Mouse (Mus musculus): ENCODE measurements around the gene Castor2. TPM values are rescaled to one million over a fixed set of nuclear protein-coding genes. Genes with fewer than 3 reads are reported as not detected.

Gene Castor2
- total RNA-seq (2014; rRNA removed; ENCODE audit: low replicate concordance) (3.9 and 6.3 TPM in 2 replicates), polyA plus RNA-seq (2015; fragmentation: Nextera tagmentation; extraction: Ambion mirVana) (5.2 and 5.5 TPM in 2 replicates)

DNA sequence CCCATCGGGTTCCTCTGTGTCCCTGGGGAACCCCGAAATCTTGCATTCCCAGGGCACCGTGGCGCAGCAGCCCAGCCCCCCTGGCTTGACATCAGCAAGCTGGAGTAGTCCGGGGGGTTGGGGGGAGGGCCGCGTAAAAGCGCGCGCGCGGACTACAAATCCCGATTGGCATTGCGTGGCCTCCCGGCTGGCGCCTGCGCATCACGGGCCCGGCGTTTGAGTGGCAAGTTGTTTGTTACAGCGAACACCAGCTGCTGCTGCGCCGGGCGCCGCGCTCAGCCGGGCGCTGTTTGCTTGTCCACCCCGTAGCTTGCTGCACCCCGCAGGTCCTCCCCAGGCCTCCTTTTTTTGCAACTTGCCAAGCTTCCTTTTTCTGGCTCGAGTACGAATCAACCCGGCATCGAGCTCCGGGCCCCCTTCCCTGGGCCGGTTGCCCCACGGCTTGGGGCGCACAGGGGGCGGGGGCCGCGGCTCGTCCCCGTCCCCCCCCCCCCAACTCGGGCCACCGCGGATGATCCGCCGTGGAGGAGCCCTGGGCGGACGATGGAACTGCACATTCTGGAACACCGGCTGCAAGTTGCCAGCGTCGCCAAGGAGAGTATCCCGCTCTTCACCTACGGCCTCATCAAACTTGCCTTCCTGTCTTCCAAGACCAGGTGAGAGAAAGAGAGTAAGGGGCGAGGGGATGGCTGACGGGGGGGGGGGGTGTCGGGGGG, at the start of gene Castor2:
Gene Castor2, plus strand, starts transcription at position 216 of the 716 bp plus-strand sequence.
- under 1% methylated on average over 47 of the region's 58 CpGs for WGBS
- peak within 1 kb of the TSS; percentile 95 for H3K4me2 ChIP-seq (ENCODE audit: low read depth, low read length)
- peaks cover 12% of the 10 kb centered on the region for H3K4me1 ChIP-seq (ENCODE audit: control insufficient read depth, insufficient read depth)
- no peaks in the 10 kb centered on the region for H3K9me3 ChIP-seq (replicated peaks; ENCODE audit: control insufficient read depth, low read length)
- TF ChIP-seq CTCF (IDR thresholded peaks at IDR 0.05; ENCODE audit: low read depth) = no peak
- TF ChIP-seq EP300 (IDR thresholded peaks at IDR 0.05; ENCODE audit: low read depth) = no peak
- H3K27ac ChIP-seq (ENCODE audit: low read depth) = peak within 1 kb of the TSS; percentile 39
- H3K27me3 ChIP-seq (ENCODE audit: control insufficient read depth, insufficient read depth, low read length) = no peaks in the 10 kb centered on the region
- peak; percentile 95 for ATAC-seq (ENCODE audit: insufficient read depth, low read depth)
- H3K9ac ChIP-seq (replicated peaks; ENCODE audit: low read depth, low read length) = peak within 1 kb of the TSS; percentile 77
- DNase-seq (ENCODE audit: low spot score) = peak; percentile 89
- H3K36me3 ChIP-seq (replicated peaks; ENCODE audit: control insufficient read depth, insufficient read depth, low read length) = no peaks in the 10 kb centered on the region
- H3K4me3 ChIP-seq (ENCODE audit: low read depth, low read length) = peak within 1 kb of the TSS; percentile 74

DNA sequence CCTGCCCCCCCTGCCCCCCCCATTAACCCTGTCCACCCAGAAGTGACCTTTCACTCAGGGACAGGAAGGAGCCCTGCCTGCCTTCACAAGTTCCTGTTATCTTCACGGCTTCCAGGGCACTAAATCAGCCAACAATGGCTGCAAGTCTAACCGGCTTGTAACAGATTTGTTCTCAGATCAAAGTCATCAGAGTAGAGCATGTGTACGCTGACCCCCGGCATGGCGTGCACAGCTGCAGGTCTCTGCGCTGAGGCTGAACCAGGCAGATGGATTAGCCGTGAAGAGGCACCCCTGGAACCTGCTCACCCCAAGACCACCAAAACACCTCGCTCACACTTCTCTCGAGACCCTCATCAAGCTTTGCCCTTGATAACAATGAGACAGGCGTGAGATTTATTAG, 48.8 kb upstream of the Castor2 start:
- H3K36me3 ChIP-seq (replicated peaks; ENCODE audit: control insufficient read depth, insufficient read depth, low read length) = no peaks in the 10 kb centered on the region
- H3K27ac ChIP-seq (ENCODE audit: low read depth) = no peak overlapping the region
- H3K9me3 ChIP-seq (replicated peaks; ENCODE audit: control insufficient read depth, low read length) = 0 out of 2 replicates have a peak, but pooled peaks cover 5% of the 10 kb centered on the region
- H3K9ac ChIP-seq (replicated peaks; ENCODE audit: low read depth, low read length) = no peak overlapping the region
- no peak for TF ChIP-seq EP300 (IDR thresholded peaks at IDR 0.05; ENCODE audit: low read depth)
- TF ChIP-seq CTCF (IDR thresholded peaks at IDR 0.05; ENCODE audit: low read depth) = no peak
- ATAC-seq (ENCODE audit: insufficient read depth, low read depth) (no peak), DNase-seq (ENCODE audit: low spot score) (no peak)
- no peak overlapping the region for H3K4me3 ChIP-seq (ENCODE audit: low read depth, low read length)
- no peaks in the 10 kb centered on the region for H3K4me1 ChIP-seq (ENCODE audit: control insufficient read depth, insufficient read depth)
- H3K4me2 ChIP-seq (ENCODE audit: low read depth, low read length) = no peak overlapping the region
- no peaks in the 10 kb centered on the region for H3K27me3 ChIP-seq (ENCODE audit: control insufficient read depth, insufficient read depth, low read length)
- WGBS = 36% methylated on average over 10 of the region's 10 CpGs

DNA sequence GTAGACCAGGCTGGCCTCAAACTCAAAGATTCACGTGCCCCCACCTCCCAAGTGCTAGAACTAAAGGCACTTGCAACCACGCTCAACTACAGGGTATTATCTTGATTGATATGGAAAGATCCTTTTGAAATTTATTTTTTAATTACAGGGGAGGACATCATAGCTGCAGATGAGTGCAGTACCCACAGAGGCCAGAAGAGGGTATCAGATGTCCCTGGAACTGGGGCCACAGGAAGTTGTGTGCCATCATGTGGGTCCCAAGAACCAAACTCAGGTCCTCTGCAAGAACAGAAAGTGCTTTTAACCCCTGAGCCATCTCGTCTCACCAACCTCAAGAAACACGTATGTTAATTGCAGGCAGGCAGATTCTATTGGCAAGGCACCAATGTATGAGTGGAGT, 46.9 kb upstream of the Castor2 start:
- H3K9me3 ChIP-seq (replicated peaks; ENCODE audit: control insufficient read depth, low read length) = no peaks in the 10 kb centered on the region
- H3K9ac ChIP-seq (replicated peaks; ENCODE audit: low read depth, low read length) = no peak overlapping the region
- H3K27me3 ChIP-seq (ENCODE audit: control insufficient read depth, insufficient read depth, low read length) = 0 out of 2 replicates have a peak, but pooled peaks cover 3% of the 10 kb centered on the region
- no peak overlapping the region for H3K27ac ChIP-seq (ENCODE audit: low read depth)
- no peak overlapping the region for H3K4me2 ChIP-seq (ENCODE audit: low read depth, low read length)
- H3K4me1 ChIP-seq (ENCODE audit: control insufficient read depth, insufficient read depth) = no peaks in the 10 kb centered on the region
- H3K36me3 ChIP-seq (replicated peaks; ENCODE audit: control insufficient read depth, insufficient read depth, low read length) = no peaks in the 10 kb centered on the region
- TF ChIP-seq CTCF (IDR thresholded peaks at IDR 0.05; ENCODE audit: low read depth) (no peak), EP300 (IDR thresholded peaks at IDR 0.05; ENCODE audit: low read depth) (no peak)
- H3K4me3 ChIP-seq (ENCODE audit: low read depth, low read length) = no peak overlapping the region
- 78% methylated on average over 4 of the region's 4 CpGs for WGBS
- DNase-seq (ENCODE audit: low spot score) = no peak
- ATAC-seq (ENCODE audit: insufficient read depth, low read depth) = no peak

DNA sequence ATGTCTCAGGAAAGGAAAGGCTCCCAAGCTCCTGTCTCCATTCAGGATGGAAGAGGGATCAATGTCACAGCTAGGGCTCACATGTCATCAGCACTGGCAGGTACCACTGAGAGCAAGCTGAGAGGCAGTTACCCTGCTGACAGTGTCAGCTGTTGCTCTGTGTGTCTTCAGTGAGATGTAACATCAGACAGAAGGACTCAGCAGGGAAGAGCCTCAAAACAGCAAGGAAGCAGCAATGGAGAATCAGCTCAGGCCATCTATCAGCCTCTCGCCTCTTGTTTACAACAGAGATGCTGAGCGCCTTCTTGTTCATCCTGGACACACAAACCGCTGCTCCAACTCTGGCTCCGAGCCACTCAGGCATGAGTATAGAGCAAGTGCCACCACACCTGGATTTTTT, 45.0 kb upstream of the Castor2 start:
- Histone ChIP-seq H3K27ac (ENCODE audit: low read depth) (no peak overlapping the region), H3K4me3 (ENCODE audit: low read depth, low read length) (no peak overlapping the region), H3K9me3 (replicated peaks; ENCODE audit: control insufficient read depth, low read length) (no peaks in the 10 kb centered on the region), H3K9ac (replicated peaks; ENCODE audit: low read depth, low read length) (no peak overlapping the region), H3K4me2 (ENCODE audit: low read depth, low read length) (no peak overlapping the region), H3K36me3 (replicated peaks; ENCODE audit: control insufficient read depth, insufficient read depth, low read length) (no peaks in the 10 kb centered on the region), H3K4me1 (ENCODE audit: control insufficient read depth, insufficient read depth) (no peaks in the 10 kb centered on the region), H3K27me3 (ENCODE audit: control insufficient read depth, insufficient read depth, low read length) (0 out of 2 replicates have a peak, but pooled peaks cover 3% of the 10 kb centered on the region)
- DNase-seq (ENCODE audit: low spot score) = no peak
- TF ChIP-seq CTCF (IDR thresholded peaks at IDR 0.05; ENCODE audit: low read depth) (no peak), EP300 (IDR thresholded peaks at IDR 0.05; ENCODE audit: low read depth) (no peak)
- 67% methylated on average over 4 of the region's 4 CpGs for WGBS
- ATAC-seq (ENCODE audit: insufficient read depth, low read depth) = no peak

DNA sequence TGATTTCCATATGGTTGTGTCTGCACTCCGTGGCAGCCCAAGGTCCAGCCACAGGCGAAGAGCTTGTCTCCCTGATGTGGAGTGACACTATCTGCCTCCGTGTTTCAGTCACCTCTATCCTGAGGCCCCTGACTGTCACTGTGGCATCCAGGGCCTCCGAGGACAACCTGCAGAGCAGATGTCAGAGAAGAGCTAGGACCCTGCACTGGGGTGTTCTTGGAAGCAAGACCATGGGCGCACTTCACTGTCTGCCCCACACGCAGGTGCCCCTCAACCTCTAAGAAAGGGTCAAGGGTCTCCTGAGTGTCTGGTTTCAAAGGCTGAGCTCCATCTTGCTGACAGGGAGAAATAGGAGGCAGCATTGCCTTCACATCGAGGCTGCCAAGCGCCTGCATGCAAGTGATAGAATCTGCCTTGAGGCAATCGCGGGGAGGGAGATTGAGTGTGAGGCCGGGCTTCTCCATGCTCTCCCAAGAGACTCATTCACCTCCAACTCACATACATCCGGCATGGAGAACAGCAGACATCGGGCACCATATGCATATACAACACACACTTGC, 40.6 kb upstream of the Castor2 start:
- Histone ChIP-seq H3K4me2 (ENCODE audit: low read depth, low read length) (no peak overlapping the region), H3K36me3 (replicated peaks; ENCODE audit: control insufficient read depth, insufficient read depth, low read length) (no peaks in the 10 kb centered on the region)
- 41% methylated on average over 13 of the region's 13 CpGs for WGBS

More for the DNA sequence above, 40.6 kb upstream of the Castor2 start:
- TF ChIP-seq EP300 (IDR thresholded peaks at IDR 0.05; ENCODE audit: low read depth) = no peak
- TF ChIP-seq CTCF (IDR thresholded peaks at IDR 0.05; ENCODE audit: low read depth) = no peak
- H3K9ac ChIP-seq (replicated peaks; ENCODE audit: low read depth, low read length) = no peak overlapping the region
- 0 out of 2 replicates have a peak, but pooled peaks cover 3% of the 10 kb centered on the region for H3K27me3 ChIP-seq (ENCODE audit: control insufficient read depth, insufficient read depth, low read length)
- H3K4me1 ChIP-seq (ENCODE audit: control insufficient read depth, insufficient read depth) = no peaks in the 10 kb centered on the region
- DNase-seq (ENCODE audit: low spot score) = no peak
- no peak overlapping the region for H3K27ac ChIP-seq (ENCODE audit: low read depth)
- H3K4me3 ChIP-seq (ENCODE audit: low read depth, low read length) = no peak overlapping the region
- H3K9me3 ChIP-seq (replicated peaks; ENCODE audit: control insufficient read depth, low read length) = no peaks in the 10 kb centered on the region
- no peak for ATAC-seq (ENCODE audit: insufficient read depth, low read depth)

Data from heart, postnatal 0 days (tissue).